Mouse (Mus musculus) E14TG2a.4 (cell line): Measurements from ENCODE around the gene Ano1.

Experiments used
- CTCF ChIP-seq: conservative IDR thresholded peaks from 2 replicates; pipeline ENCODE4 v1.5.1; 2014; ENCODE audit warnings: low read length
- NANOG ChIP-seq: IDR thresholded peaks from 2 replicates; pipeline ENCODE4 v1.6.1; 2014; ENCODE audit warnings: borderline replicate concordance, low read length, mixed read lengths

DNA sequence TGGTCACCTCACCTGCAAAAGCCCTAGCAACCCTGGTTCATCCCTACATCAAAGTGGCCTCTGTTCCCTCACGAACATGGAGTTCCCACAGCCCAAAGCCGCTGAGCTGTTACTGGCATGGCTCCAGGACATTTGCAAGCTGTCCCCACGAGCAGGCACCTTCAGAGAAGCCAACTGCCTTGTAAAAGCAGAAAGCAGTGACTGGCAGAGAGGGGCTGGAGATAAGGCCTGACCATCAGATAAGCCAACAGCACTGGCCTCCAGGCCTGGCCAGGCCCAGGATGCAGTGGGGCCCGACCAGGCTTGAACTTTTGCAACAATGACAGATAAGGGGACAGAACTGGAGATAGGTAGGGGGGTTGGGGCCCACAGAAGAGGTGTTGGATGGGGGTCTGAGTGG is 36.9 kb upstream of the Ano1 start:
- TF ChIP-seq CTCF: no peak
- no peak for TF ChIP-seq NANOG
